Mouse (Mus musculus) CD4-positive naive resting alpha-beta T cell, adult 57 days (primary cell): ENCODE data around the gene Polr3k. TPM values are rescaled to one million over a fixed set of nuclear protein-coding genes. Genes with fewer than 3 reads are reported as not detected.

Experiments used
- total RNA-seq: library from RNA; stranded (reverse); gene quantifications from one replicate; pipeline ENCODE4 v1.2.4, GENCODE M21; 2023

Polr3k gene
- total RNA-seq, result 16.3 TPM

GRCm38 (mm10) chr2:181863791-181864535 is at the start of gene Polr3k:
Gene Polr3k (plus strand): TSS chr2:181864337.

GRCm38 (mm10) chr2:181837372-181838292 is 26.5 kb upstream of the Polr3k start, which contains the start of gene Pcmtd2:
Gene Pcmtd2 (plus strand): TSS chr2:181837854.

Other genes with a start within 250 kb of the Polr3k start
- gene Gm29797, start 207.3 kb upstream of the Polr3k start, total RNA-seq, result not detected
- 0.47 TPM for gene Sox18, start 192.7 kb upstream of the Polr3k start, total RNA-seq
- 11.0 TPM for gene Tcea2, start 184.0 kb upstream of the Polr3k start, total RNA-seq
- 121 TPM for gene Rgs19, start 170.4 kb upstream of the Polr3k start, total RNA-seq
- not detected for gene Lkaaear1, start 165.9 kb upstream of the Polr3k start, total RNA-seq
- 1.0 TPM for gene Oprl1, start 149.3 kb upstream of the Polr3k start, total RNA-seq
- gene Myt1, start 101.0 kb upstream of the Polr3k start, total RNA-seq, result not detected
- 56.6 TPM for gene Pcmtd2, start 26.5 kb upstream of the Polr3k start, total RNA-seq
- gene Gm14496, start 126.8 kb downstream of the Polr3k start, total RNA-seq, result not detected